Mouse (Mus musculus) testis, adult 2 months (tissue): ENCODE measurements around the gene Triap1. TPM values are rescaled to one million over a fixed set of nuclear protein-coding genes. Genes with fewer than 3 reads are reported as not detected.
"Not testable (repeated sequence)": the region's sequence is repeated elsewhere in the genome, so short reads cannot be mapped to it uniquely, and the experiment has no call there.

Experiments used
- H3K27ac ChIP-seq: fragments of 200-500 bp; 2 replicates; pipeline ENCODE4 v1.5.1; 2012; ENCODE audit warnings: low read depth, low read length; ENCODE audit not compliant: control insufficient read depth, insufficient read depth
- H3K27me3 ChIP-seq: fragments of 200-500 bp; 2 replicates; pipeline ENCODE4 v1.6.1; 2012; ENCODE audit warnings: mild to moderate bottlenecking, low read length, moderate library complexity; ENCODE audit not compliant: control insufficient read depth, insufficient read depth
- H3K36me3 ChIP-seq: fragments of 200-500 bp; 2 replicates; pipeline ENCODE4 v1.6.1; 2012; ENCODE audit warnings: mild to moderate bottlenecking, low read length; ENCODE audit not compliant: control insufficient read depth, insufficient read depth
- H3K4me1 ChIP-seq: fragments of 200-500 bp; 2 replicates; pipeline ENCODE4 v1.6.1; 2012; ENCODE audit warnings: low read length; ENCODE audit not compliant: control insufficient read depth, insufficient read depth
- H3K4me3 ChIP-seq: fragments of 200-500 bp; 2 replicates; pipeline ENCODE4 v1.5.1; 2012; ENCODE audit warnings: low read depth, mild to moderate bottlenecking, low read length, moderate library complexity, mixed read lengths; ENCODE audit not compliant: control insufficient read depth
- CTCF ChIP-seq: fragments of 200-500 bp; IDR thresholded peaks from 2 replicates; pipeline ENCODE4 v1.5.1; 2012; ENCODE audit warnings: low read depth, mild to moderate bottlenecking, inconsistent platforms, low read length, moderate library complexity; ENCODE audit not compliant: control insufficient read depth, insufficient read depth, insufficient replicate concordance
- POLR2A ChIP-seq: fragments of 200-500 bp; IDR thresholded peaks from 2 replicates; pipeline ENCODE4 v1.6.1; 2012; ENCODE audit warnings: low read depth, mild to moderate bottlenecking, inconsistent platforms, low read length, moderate library complexity; ENCODE audit not compliant: control insufficient read depth
- polyA plus RNA-seq: library from polyadenylated mRNA; depleted of rRNA; stranded (reverse); fragments of >200 nt; gene quantifications from 2 replicates; pipeline ENCODE4 v1.2.3, GENCODE M21; 2012; rRNA removed

Triap1 gene
- polyA plus RNA-seq: 7.6 and 8.0 TPM in 2 replicates

DNA sequence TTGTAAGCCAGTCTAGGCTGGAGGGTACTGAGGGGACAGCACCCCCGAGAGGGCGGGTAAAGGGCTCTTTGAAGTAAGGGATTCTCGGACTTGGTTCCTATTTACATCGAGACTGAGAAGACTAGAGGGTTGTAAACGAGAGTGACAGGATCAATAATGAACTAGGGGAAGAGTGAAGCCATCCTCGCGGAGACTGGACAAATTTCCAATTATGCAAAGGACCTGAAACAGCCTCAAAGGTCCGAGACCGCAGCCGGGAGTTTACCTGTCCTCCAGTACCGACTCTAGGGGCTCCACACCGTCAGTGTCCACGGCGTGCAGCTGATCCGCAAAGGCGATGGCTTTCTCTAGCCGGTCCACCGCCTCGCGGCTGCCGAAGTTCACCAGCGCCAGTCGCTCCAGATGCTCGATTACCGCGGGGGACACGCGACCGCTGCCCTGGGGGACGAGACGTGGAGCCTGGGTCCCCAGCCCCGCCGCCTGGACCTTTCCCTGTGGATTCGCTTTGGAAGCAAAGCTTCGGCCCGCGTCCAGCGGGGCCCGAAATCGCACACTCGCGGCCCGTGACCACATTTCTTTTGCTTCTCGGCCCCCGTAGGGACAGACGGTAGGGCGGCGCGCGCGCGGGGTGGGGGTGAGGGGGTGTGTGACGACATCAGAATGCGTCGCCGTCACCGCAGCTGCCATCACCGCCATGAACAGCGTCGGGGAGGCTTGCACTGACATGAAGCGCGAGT is at the start of gene Triap1, which contains the start of gene Gatc:
Triap1 (plus strand) TSS at position 649 of the 737 bp plus-strand sequence.
Gatc (minus strand) TSS at position 602 of the 737 bp plus-strand sequence.
- peaks cover 2% of the 10 kb centered on the region for H3K4me1 ChIP-seq
- peaks cover 2% of the 10 kb centered on the region; the same call in 1 of the 2 replicates for H3K36me3 ChIP-seq

DNA sequence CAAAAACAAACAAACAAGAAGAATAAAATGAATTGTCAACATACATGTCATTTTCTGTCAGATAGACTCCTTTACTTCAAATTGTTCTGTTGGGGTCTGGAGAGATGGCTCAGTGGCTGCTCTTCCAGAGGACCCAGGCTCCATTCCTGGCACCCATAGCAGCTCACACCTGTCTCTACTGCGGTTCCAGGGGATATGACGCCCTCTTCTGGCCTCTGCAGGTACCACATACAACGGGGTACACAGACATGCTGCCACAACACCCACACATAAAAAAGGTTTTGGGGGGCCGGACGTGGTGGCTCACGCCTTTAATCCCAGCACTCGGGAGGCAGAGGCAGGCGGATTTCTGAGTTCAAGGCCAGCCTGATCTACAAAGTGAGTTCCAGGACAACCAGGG is 46.9 kb upstream of the Triap1 start:
- no peaks in the 10 kb centered on the region; the same call in 1 of the 2 replicates for H3K4me1 ChIP-seq
- H3K27ac ChIP-seq: no peak overlapping the region
- TF ChIP-seq CTCF (0 out of 2 replicates have a peak, but pooled peaks have one; percentile 23), POLR2A (no peak)
- H3K27me3 ChIP-seq: no peaks in the 10 kb centered on the region
- no peak overlapping the region for H3K4me3 ChIP-seq
- peaks cover 5% of the 10 kb centered on the region for H3K36me3 ChIP-seq

More for the DNA sequence above, at the start of gene Triap1, which contains the start of gene Gatc:
- TF ChIP-seq POLR2A (peak; percentile 73), CTCF (no peak)
- Histone ChIP-seq H3K27ac (peak within 1 kb of the TSS; percentile 87), H3K27me3 (no peaks in the 10 kb centered on the region), H3K4me3 (peak within 1 kb of the TSS; percentile 100)

DNA sequence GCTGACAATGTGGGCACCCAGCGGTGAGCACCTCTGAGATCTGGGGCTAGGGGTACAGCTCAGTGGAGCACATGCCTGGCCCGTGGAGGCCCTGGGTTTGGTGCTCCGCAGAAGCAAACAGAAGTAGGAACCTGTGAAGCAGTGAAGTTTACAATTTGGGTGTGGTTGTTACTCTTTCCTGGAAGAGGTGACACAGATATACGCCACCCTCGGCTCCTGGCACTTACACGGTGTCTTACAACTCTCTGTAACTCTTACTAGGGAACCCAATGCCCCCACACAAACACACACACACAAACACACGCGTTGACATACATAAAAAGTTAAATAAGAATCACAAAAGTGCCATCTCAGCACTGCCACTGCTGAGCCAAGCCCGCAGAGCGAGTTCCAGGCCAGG is 44.7 kb upstream of the Triap1 start:
- no peak overlapping the region for H3K27ac ChIP-seq
- H3K4me1 ChIP-seq: peaks cover 5% of the 10 kb centered on the region
- no peaks in the 10 kb centered on the region for H3K27me3 ChIP-seq
- TF ChIP-seq CTCF: no peak
- no peak for TF ChIP-seq POLR2A
- no peak overlapping the region for H3K4me3 ChIP-seq
- peaks cover 6% of the 10 kb centered on the region for H3K36me3 ChIP-seq

DNA sequence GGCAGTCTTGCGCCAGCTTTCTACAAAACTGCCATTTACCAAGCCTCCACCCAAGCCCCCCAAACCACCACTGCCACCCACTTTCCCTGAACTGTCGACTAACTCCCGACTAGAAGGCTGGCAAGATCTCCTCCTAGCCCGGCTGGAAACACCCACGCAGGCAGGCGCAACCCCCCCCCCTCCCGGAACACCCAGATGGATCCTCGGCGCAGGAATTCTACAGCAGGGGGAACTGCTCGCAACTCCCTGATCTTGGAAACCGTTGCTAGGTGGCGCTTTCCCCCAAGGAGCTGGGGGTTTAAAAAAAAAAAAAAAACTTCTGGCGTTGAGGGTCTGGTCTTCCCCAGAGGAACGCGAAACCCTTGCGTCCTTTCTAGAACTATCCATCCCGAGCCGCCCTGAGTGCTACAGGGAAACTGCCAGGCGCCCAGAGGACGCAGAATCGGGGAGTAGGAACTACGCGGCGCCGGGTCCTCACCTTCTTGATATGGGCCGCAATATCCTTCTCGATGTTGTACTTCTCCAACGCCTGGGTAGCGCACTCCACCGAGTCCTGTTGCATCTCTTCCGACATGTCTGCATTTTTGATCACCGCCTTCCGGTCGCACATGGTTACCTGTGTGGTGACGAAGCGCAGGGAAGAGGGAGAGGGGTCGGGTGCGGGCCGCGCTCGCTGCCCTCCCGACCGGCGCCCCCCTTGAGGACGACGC is 40.8 kb upstream of the Triap1 start:
- TF ChIP-seq CTCF: no peak
- peak overlapping the region; percentile 100 for H3K4me3 ChIP-seq
- peaks cover 9% of the 10 kb centered on the region for H3K4me1 ChIP-seq
- H3K27ac ChIP-seq: peak overlapping the region; percentile 97
- H3K36me3 ChIP-seq: peaks cover 8% of the 10 kb centered on the region
- H3K27me3 ChIP-seq: no peaks in the 10 kb centered on the region

- Histone ChIP-seq H3K36me3 (peaks cover 8% of the 10 kb centered on the region), H3K4me1 (peaks cover 9% of the 10 kb centered on the region), H3K27ac (peak within 1 kb of the TSS; percentile 97), H3K4me3 (peak within 1 kb of the TSS; percentile 100), H3K27me3 (no peaks in the 10 kb centered on the region)
- TF ChIP-seq POLR2A: peak; percentile 84
- peak; percentile 28; the same call in 1 of the 2 replicates for TF ChIP-seq CTCF
These were observed 40.0 kb upstream of the Triap1 start, which contains the start of gene Dynll1 for GRCm38 (mm10) chr5:115300792-115301614. TSS of gene Dynll1 (minus strand) at chr5:115300999.

DNA sequence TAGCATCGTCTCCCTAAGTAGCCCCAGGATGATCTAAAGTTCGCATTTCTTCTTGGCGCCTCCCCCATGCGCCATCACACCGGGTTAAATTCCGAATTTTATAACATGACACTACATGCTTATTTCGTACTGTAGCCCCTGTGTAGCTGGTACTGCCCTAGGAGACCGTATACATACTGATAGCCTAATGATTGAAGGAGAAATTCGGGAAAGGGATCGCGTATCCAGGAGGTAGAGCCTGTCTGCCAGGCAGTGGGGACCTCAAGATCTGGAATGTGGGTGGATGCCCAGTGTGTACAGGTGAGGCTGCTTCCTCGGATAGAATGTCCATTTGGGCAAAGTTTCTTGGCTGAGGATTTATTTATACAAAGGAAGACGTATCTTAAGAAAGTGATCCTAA is 39.4 kb upstream of the Triap1 start:
- H3K4me3 ChIP-seq: peak overlapping the region; percentile 100
- TF ChIP-seq CTCF (no peak), POLR2A (no peak)
- H3K4me1 ChIP-seq: peaks cover 9% of the 10 kb centered on the region
- peaks cover 8% of the 10 kb centered on the region for H3K36me3 ChIP-seq
- H3K27me3 ChIP-seq: no peaks in the 10 kb centered on the region
- peak overlapping the region; percentile 73 for H3K27ac ChIP-seq

- not testable (repeated sequence) for H3K4me1 ChIP-seq, H3K27me3 ChIP-seq, H3K36me3 ChIP-seq, H3K27ac ChIP-seq
- H3K4me3 ChIP-seq: peak overlapping the region; percentile 82
These were observed 38.8 kb upstream of the Triap1 start for GRCm38 (mm10) chr5:115302190-115302589.
